Mouse (Mus musculus): ENCODE measurements around the gene Sppl2b.

Gene Sppl2b

GRCm38 (mm10) chr10:80915736-80916135 is 60.7 kb downstream of the Sppl2b start:
- intact Hi-C loops (cut with DNase I): loop anchor here (5.0 kb wide), 1 partner anchor 177 kb away; no protein-coding TSS in a partner anchor

GRCm38 (mm10) chr10:80917336-80917778 is 62.3 kb downstream of the Sppl2b start:
- intact Hi-C loops (cut with DNase I): loop anchor here (5.0 kb wide), 1 partner anchor 175 kb away; no protein-coding TSS in a partner anchor

- intact Hi-C loops (cut with DNase I): loop anchor here (5.0 kb wide), 1 partner anchor 174 kb away; no protein-coding TSS in a partner anchor
Observed at GRCm38 (mm10) chr10:80917779-80918434, 62.8 kb downstream of the Sppl2b start, which contains the start of gene Lmnb2. Gene Lmnb2, minus strand, starts transcription at chr10:80918245.

Small RNAs within 50 kb of the gene (microRNA-seq; reads per million reads assigned to microRNA genes)
- 2.9 to 5.8 reads per million in 2 experiments for gene Mir1982

Measured in adrenal gland (tissue).